Mouse (Mus musculus): Measurements from ENCODE around the gene Spats2.
"Not testable (repeated sequence)": the region's sequence is repeated elsewhere in the genome, so short reads cannot be mapped to it uniquely, and the experiment has no call there.

Gene Spats2
- long read RNA-seq, experiment 1, partial matches to known transcripts: 1 of 4 reads
- long read RNA-seq, experiment 1, other reads (novel, unspliced or antisense): 1 of 4 reads
- long read RNA-seq, experiment 2, partial matches to known transcripts: 8 of 10 reads
- long read RNA-seq, experiment 2, other reads (novel, unspliced or antisense): 1 of 10 reads

DNA sequence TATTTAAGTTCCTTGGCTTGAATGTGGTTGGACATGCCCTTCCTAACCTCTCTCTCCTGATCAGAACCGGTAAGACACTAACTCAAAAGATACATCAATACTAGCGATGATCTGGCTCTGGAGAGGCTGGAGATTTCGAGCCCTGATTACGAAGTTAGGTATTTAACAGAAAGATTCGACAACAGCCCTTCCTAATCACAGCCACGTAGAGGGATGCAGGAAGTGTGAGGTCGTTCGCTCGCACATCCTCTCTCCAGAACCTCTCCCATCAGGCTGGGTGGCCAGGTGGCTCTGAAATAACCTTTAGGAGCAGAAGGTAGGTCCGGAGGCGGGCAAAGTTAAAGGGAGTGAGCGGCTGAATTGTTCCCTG is at the start of gene Spats2:
Gene Spats2 (plus strand): TSS at position 206 of the 370 bp plus-strand sequence.
- intact Hi-C loops (cut with DNase I): no loop called here

- intact Hi-C loops (cut with DNase I): not testable (repeated sequence)
Measured at GRCm38 (mm10) chr15:99076011-99076410, 49.7 kb upstream of the Spats2 start.

DNA sequence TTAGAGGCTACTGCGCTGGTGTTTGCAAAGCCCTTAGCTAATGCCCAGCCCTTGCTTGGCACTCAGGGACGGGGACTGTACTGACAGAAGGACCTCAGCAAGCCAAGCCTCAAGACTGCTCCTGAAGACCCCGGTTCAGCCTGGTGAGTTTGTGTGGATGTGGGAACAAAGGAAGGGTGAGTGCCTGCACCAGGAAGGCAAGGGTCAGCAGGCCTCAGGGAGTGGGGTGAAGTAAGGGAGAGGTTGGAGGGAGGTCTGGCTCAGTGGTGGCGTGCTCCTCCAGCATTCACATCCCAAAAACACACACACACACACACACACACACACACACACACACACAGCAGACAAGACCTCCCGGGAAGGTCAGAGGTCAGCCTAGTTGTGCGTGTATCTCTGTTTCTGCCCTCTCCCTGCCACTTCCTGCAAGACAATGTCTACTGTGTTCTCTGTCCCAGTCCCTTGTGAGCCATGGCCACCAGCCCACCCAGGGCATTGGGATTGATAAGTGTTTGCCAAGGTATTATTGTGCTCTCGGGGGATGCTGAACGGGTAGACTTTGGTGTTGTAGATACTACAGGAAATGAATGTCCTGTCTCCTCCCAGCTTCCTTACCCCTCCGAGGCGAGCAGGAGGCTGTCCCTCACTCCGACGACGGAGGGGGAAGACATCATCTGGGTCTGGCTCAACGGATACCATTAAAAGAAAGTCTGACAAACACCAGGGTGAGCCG is 47.4 kb upstream of the Spats2 start:
- intact Hi-C loops (cut with DNase I): no loop called here

- intact Hi-C loops (cut with DNase I): loop anchor here (10.0 kb wide), 1 partner anchor 125 kb away; no protein-coding TSS in a partner anchor
Measured at GRCm38 (mm10) chr15:99079804-99080203, 45.9 kb upstream of the Spats2 start.

- intact Hi-C loops (cut with DNase I): loop anchor here (10.0 kb wide), 1 partner anchor 122 kb away; no protein-coding TSS in a partner anchor
Measured at GRCm38 (mm10) chr15:99082322-99082721, 43.4 kb upstream of the Spats2 start.

DNA sequence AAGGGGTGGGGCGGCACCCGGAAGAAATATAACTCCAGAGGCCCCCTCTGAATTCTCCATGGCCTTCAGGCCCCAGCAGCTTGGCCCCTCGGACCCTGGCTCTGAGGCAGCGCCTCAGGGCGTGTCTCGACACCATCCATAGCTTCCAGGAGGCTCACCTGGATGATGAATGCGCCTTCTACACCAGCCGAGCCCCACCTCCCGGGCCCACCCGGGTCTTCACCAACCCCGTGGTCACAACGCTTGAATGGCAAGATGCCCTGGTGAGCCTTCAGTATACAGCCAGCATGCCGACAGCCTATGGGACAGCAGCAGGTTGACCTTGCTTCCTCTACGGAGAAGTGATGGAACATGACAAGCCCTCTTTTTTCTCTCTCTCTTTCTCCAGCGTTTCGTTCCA is 42.9 kb upstream of the Spats2 start:
- intact Hi-C loops (cut with DNase I): loop anchor here (10.0 kb wide), 1 partner anchor 122 kb away; no protein-coding TSS in a partner anchor

DNA sequence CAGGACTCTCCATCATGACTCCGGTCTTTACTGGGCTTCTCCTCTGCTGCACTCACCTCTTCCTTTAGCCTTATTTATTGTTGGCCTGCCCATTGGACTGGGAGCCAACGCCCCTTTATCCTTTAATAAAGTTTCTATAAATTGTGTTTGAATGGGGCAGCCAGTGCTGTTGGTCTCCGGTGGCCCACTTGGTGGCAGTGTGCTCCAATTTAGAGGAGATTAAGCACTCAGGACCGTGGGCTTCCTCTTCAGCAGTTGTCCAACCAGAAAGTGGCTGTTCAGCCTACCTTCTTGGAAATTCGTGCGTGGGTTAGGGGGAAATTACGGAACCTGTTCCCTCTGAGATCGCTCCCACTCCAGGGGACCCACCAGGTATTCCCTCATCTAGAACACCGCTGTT is 42.5 kb upstream of the Spats2 start:
- intact Hi-C loops (cut with DNase I): loop anchor here (10.0 kb wide), 1 partner anchor 122 kb away; no protein-coding TSS in a partner anchor

GRCm38 (mm10) chr15:99083867-99084557 is 41.7 kb upstream of the Spats2 start:
- intact Hi-C loops (cut with DNase I): loop anchor here (10.0 kb wide), 1 partner anchor 121 kb away; no protein-coding TSS in a partner anchor

DNA sequence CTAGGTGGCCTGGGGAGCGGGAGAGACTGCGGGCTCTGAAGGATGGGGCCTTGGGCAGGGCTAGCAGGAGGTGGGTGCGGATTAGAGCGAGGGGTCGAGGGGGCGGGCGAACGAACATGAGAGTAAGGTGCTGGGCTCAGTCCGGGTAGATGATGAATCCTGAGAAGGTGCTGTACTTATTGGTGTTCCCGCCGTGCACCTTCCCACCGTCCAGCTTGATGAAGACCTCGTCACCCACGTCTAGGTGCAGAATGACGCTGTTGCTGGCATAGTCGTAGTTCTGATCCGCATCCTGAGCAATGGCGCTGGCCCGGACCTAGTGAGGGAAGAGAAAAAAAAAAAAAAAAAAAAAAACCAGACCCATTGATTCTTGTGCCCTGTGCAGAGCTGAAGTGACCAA is 41.1 kb upstream of the Spats2 start:
- intact Hi-C loops (cut with DNase I): loop anchor here (10.0 kb wide), 1 partner anchor 120 kb away; no protein-coding TSS in a partner anchor

- intact Hi-C loops (cut with DNase I): loop anchor here (10.0 kb wide), 1 partner anchor 119 kb away; no protein-coding TSS in a partner anchor
Measured at GRCm38 (mm10) chr15:99085997-99086396, 39.7 kb upstream of the Spats2 start.

- intact Hi-C loops (cut with DNase I): loop anchor here (10.0 kb wide), 1 partner anchor 117 kb away; no protein-coding TSS in a partner anchor
Measured at GRCm38 (mm10) chr15:99087253-99088075, 38.3 kb upstream of the Spats2 start, which contains the start of gene C1ql4. Gene C1ql4, minus strand, starts transcription at chr15:99087817.

- intact Hi-C loops (cut with DNase I): loop anchor here (10.0 kb wide), 1 partner anchor 117 kb away; no protein-coding TSS in a partner anchor
Measured at GRCm38 (mm10) chr15:99088292-99088691, 37.4 kb upstream of the Spats2 start.

- intact Hi-C loops (cut with DNase I): loop anchor here (10.0 kb wide), 1 partner anchor 116 kb away; no protein-coding TSS in a partner anchor
Measured at GRCm38 (mm10) chr15:99089069-99089468, 36.6 kb upstream of the Spats2 start.

DNA sequence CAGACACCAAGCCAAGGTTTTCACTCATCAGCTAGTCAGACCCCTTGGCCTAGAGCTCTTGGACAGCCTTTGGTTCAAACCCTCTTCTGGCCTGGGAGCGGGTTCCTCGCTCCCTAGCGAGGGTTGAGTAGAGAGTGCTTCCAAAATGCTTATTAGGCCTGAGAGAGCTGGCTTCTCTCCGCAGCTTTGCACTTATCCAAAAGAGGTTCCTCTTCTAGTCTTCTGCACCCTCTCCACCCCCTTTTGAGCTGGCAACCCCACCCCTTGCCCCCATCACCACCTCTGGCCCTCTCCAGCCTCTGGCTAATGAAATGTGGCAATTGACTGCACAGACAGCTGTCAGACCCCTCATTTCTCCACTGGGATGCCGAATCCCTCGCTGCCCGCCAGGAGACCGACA is 32.8 kb upstream of the Spats2 start, which contains the start of gene Dnajc22:
Gene Dnajc22 (plus strand): TSS at position 301 of the 400 bp plus-strand sequence.
- intact Hi-C loops (cut with DNase I): no loop called here

DNA sequence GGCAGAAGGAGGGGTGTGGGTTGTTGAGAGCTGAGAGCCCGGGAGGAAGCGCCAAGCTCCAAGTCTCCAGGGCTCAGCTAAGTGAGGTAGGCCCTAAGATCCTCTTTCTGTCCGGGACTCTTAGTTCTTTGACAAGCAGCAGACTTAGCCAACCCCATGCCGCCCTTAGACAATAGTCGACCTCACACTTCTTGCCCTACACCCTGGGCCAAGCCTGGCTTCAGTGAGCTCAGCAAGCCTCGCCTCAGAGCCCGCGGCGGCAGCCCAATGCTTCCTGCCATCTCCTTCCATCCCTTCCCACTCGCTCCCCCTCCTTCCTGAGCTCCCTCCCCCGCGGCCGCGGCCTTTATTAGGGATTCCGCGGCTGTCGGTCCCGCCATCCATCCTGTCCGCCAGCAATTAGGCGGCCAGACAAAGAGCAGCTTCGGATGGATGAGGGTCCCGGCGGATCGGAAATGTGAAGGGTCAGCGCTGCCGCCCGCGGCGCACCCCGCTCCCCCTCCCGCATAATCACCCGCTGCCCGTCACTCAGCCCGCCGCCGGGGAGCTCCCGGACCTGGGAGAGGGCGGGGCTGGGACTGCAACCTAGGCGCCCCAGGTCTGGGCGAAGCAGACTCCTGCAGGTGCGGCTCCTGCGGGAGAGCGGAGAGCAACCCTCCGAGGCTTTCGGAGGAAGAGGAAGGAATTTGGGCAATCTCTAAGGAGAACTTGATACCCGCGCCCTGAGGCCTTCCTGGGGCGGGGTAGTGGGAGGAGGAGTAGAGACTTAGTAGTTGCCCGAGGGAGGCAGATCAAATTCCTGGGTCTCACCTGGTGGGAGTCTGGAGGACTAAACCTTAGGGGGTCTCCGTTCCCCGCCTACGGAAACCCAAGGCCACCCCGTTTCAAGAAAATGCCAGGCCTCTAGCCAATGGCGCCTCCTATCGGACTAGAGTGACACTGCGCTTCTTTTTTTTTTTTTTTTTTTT is 32.1 kb upstream of the Spats2 start:
- intact Hi-C loops (cut with DNase I): no loop called here

GRCm38 (mm10) chr15:99094631-99095270 is 31.0 kb upstream of the Spats2 start:
- intact Hi-C loops (cut with DNase I): no loop called here

DNA sequence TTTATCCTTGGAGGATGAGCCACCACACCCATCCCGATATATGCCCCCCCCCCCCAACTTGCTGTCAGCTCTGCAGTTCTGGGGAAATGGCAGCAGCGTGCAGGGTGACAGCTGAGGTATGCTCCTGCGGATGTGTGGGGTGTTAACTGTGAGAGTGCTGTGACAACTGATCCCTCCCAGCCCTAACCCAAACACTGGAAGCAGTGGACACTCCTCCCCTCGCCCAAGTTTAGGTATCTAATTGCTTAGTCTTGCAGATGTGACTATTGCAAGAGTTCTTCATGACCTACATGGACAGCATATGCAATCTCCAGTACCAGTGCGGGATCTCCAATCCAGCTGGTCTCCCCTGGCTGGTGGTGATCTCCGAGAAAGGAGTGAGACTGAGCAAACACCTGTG is 30.4 kb upstream of the Spats2 start:
- intact Hi-C loops (cut with DNase I): no loop called here

DNA sequence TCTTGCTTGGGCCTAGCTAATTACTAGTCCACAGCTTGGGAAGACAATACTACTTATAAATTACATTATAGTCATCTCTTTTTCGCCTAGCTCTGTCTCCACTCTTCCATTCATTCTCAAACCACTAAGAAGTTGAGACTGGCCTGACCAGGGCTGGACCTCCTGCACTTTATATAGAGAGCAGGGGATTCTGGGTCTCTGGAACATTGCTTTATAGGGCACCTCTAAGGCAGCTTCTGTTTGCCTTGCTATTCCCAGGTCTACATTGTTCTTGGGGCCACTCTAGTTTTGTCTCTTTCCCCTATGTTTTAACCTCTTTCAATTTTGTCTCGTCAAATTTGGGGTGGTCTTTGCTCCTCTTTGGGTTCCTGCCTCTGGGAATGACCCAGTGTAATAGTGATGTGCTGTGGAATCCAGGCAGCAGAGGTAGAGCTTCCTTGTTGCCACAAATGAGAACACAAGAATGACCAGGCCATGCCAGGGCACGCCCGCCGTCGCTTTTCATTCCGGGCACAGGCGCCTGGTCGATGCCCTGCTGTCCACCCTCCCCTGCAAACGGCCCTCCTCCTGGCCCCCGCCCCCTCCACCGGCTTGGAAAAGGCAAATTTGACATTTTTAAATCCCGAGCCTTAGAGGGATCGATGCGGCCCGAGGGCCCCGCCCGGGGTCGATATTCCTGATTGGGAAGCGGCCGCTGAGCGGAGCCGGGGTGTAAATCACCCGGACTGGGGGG is 29.5 kb upstream of the Spats2 start:
- intact Hi-C loops (cut with DNase I): no loop called here

All from adrenal gland (tissue).